ENCODE assay signal across 12 mouse cellular contexts in the genomic region with DNA sequence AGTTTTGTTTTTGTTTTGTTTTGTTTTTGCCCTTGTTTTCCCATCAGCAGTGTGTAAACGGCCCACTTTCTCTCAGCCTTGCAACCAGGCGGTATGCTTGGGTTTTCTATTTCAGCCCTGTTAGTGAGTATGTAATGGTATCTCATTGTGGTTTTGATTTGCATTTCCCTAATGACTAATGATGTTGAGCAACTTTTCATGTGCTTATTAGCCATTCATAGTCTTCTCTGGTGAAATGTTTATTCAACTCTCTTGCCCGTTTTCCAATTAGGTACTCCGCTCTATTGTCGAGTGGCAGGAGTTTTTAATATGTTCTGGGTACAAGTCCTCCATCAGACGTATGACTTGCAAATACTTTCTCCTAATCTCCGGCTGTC.
A peak's percentile ranks its signal among the peaks of the same experiment; 100 is the strongest.
DNase-seq lines count a peak whose midpoint lies in the region; ATAC-seq and TF ChIP-seq lines count a peak whose summit lies in the region.
"Had no signal": no experiment of that assay in that cellular context is flagged by ENCODE, and none has a peak within 500 bp of the region (broad histone marks: within the 10 kb centered on the region; RNA-seq: fewer than 3 reads in every experiment).

No protein-coding gene starts in this region.

- H3K27ac ChIP-seq in hindbrain, embryonic 12.5 days: 0 out of 2 replicates have a peak overlapping the region, but pooled peaks have one; percentile 7
- H3K27ac ChIP-seq in hindbrain, embryonic 16.5 days (ENCODE audit: low read depth, low read length): no peak overlapping the region
- H3K27ac ChIP-seq in forebrain, postnatal 0 days (ENCODE audit: low read depth, low read length): no peak overlapping the region
- no peak overlapping the region; the same call in 1 of the 2 replicates for H3K27ac ChIP-seq in kidney, embryonic 16.5 days (ENCODE audit: low read length)
- H3K27ac ChIP-seq: midbrain, embryonic 12.5 days; neural tube, embryonic 15.5 days had no signal

- TF ChIP-seq CTCF in forebrain, postnatal 0 days (IDR thresholded peaks at IDR 0.05; ENCODE audit: low read depth): no peak

- H3K9me3 ChIP-seq in hindbrain, embryonic 12.5 days (replicated peaks): no peaks in the 10 kb centered on the region
- no peaks in the 10 kb centered on the region for H3K9me3 ChIP-seq in hindbrain, embryonic 16.5 days (ENCODE audit: control insufficient read depth, low read length)
- H3K9me3 ChIP-seq in forebrain, postnatal 0 days (ENCODE audit: low read length): no peaks in the 10 kb centered on the region
- no peaks in the 10 kb centered on the region for H3K9me3 ChIP-seq in kidney, embryonic 16.5 days (ENCODE audit: low read length)
- H3K9me3 ChIP-seq: midbrain, embryonic 12.5 days; neural tube, embryonic 15.5 days had no signal

- WGBS in hindbrain, embryonic 12.5 days: 47% methylated on average over 7 of the region's 7 CpGs
- 48% methylated on average over 7 of the region's 7 CpGs for WGBS in hindbrain, embryonic 16.5 days
- WGBS in forebrain, postnatal 0 days: 11% methylated on average over 7 of the region's 7 CpGs
- WGBS in kidney, embryonic 16.5 days: 58% methylated on average over 7 of the region's 7 CpGs

- H3K27me3 ChIP-seq in hindbrain, embryonic 12.5 days: no peaks in the 10 kb centered on the region
- no peaks in the 10 kb centered on the region for H3K27me3 ChIP-seq in hindbrain, embryonic 16.5 days (replicated peaks; ENCODE audit: control insufficient read depth, insufficient read depth, low read length)
- peaks cover 56% of the 10 kb centered on the region for H3K27me3 ChIP-seq in forebrain, postnatal 0 days (ENCODE audit: insufficient read depth, low read length)
- no peaks in the 10 kb centered on the region for H3K27me3 ChIP-seq in kidney, embryonic 16.5 days (ENCODE audit: insufficient read depth, low read length)
- H3K27me3 ChIP-seq: neural tube, embryonic 15.5 days had no signal

- H3K4me2 ChIP-seq in hindbrain, embryonic 12.5 days (replicated peaks): no peak overlapping the region
- no peak overlapping the region for H3K4me2 ChIP-seq in hindbrain, embryonic 16.5 days (ENCODE audit: low read length)
- H3K4me2 ChIP-seq in forebrain, postnatal 0 days (ENCODE audit: low read depth): no peak overlapping the region
- H3K4me2 ChIP-seq in kidney, embryonic 16.5 days (replicated peaks; ENCODE audit: low read depth, low read length): no peak overlapping the region
- H3K4me2 ChIP-seq: midbrain, embryonic 12.5 days; neural tube, embryonic 15.5 days had no signal

- DNase-seq in 416B (ENCODE audit: low read depth) (peak; percentile 86), MEL-GATA-1-ER (ENCODE audit: extremely low read depth, low read depth) (peak; percentile 2)
- peak; percentile 9 for DNase-seq in forebrain, postnatal 0 days
- no peak for DNase-seq in right cerebral cortex, adult 18-20 months
- no peak for DNase-seq in testis, postnatal 10 days (ENCODE audit: low spot score)
- DNase-seq: spleen, adult 18-20 months; thymus, postnatal 4 days had no signal

- H3K4me1 ChIP-seq in hindbrain, embryonic 12.5 days: peaks cover 20% of the 10 kb centered on the region
- peaks cover 4% of the 10 kb centered on the region; the same call in 1 of the 2 replicates for H3K4me1 ChIP-seq in hindbrain, embryonic 16.5 days (ENCODE audit: control insufficient read depth, insufficient read depth, low read depth, low read length)
- H3K4me1 ChIP-seq in forebrain, postnatal 0 days (ENCODE audit: insufficient read depth): no peaks in the 10 kb centered on the region
- H3K4me1 ChIP-seq in kidney, embryonic 16.5 days (ENCODE audit: insufficient read depth, low read length): peaks cover 29% of the 10 kb centered on the region

- no peaks in the 10 kb centered on the region for H3K36me3 ChIP-seq in hindbrain, embryonic 12.5 days
- no peaks in the 10 kb centered on the region for H3K36me3 ChIP-seq in hindbrain, embryonic 16.5 days (ENCODE audit: control insufficient read depth, insufficient read depth, low read length)
- no peaks in the 10 kb centered on the region for H3K36me3 ChIP-seq in forebrain, postnatal 0 days (ENCODE audit: insufficient read depth)
- no peaks in the 10 kb centered on the region for H3K36me3 ChIP-seq in kidney, embryonic 16.5 days (ENCODE audit: insufficient read depth, low read length)
- H3K36me3 ChIP-seq: midbrain, embryonic 12.5 days; neural tube, embryonic 15.5 days had no signal

- no peak overlapping the region for H3K4me3 ChIP-seq in hindbrain, embryonic 12.5 days
- no peak overlapping the region for H3K4me3 ChIP-seq in hindbrain, embryonic 16.5 days (ENCODE audit: low read length)
- H3K4me3 ChIP-seq in forebrain, postnatal 0 days (ENCODE audit: low read depth, low read length): no peak overlapping the region
- no peak overlapping the region for H3K4me3 ChIP-seq in kidney, embryonic 16.5 days (ENCODE audit: low read length)
- H3K4me3 ChIP-seq: midbrain, embryonic 12.5 days; neural tube, embryonic 15.5 days had no signal

- no peak for ATAC-seq in hindbrain, embryonic 12.5 days (ENCODE audit: low FRiP score)
- no peak for ATAC-seq in hindbrain, embryonic 16.5 days
- no peak for ATAC-seq in forebrain, postnatal 0 days
- ATAC-seq in kidney, embryonic 16.5 days (ENCODE audit: low FRiP score, low TSS enrichment): no peak

- no peak overlapping the region for H3K9ac ChIP-seq in hindbrain, embryonic 12.5 days
- no peak overlapping the region for H3K9ac ChIP-seq in hindbrain, embryonic 16.5 days (ENCODE audit: low read depth, low read length)
- no peak overlapping the region for H3K9ac ChIP-seq in forebrain, postnatal 0 days
- no peak overlapping the region for H3K9ac ChIP-seq in kidney, embryonic 16.5 days (replicated peaks; ENCODE audit: low read length)
- H3K9ac ChIP-seq: midbrain, embryonic 12.5 days; neural tube, embryonic 15.5 days had no signal

Comparison
In these comparisons a context has a peak if more than half of its experiments do, and no peak if none do; other contexts are left out.
1. DNase-seq: peak in 416B (single experiment), MEL-GATA-1-ER (single experiment) and forebrain, postnatal 0 days (single experiment); none in right cerebral cortex, adult 18-20 months (single experiment) and testis, postnatal 10 days (single experiment).